Mouse (Mus musculus) neural tube, postnatal 0 days (tissue): Measurements from ENCODE around the gene Kcnj5. TPM values are rescaled to one million over a fixed set of nuclear protein-coding genes. Genes with fewer than 3 reads are reported as not detected.

Source experiments
- polyA plus RNA-seq: library from polyadenylated mRNA; unstranded; fragments of >200 nt; fragmentation: Nextera tagmentation; extraction: Ambion mirVana; gene quantifications from 2 replicates; pipeline ENCODE4 v1.2.1, GENCODE M21; 2015

Kcnj5 gene
- 0.14 and 0.45 TPM in 2 replicates for polyA plus RNA-seq

DNA sequence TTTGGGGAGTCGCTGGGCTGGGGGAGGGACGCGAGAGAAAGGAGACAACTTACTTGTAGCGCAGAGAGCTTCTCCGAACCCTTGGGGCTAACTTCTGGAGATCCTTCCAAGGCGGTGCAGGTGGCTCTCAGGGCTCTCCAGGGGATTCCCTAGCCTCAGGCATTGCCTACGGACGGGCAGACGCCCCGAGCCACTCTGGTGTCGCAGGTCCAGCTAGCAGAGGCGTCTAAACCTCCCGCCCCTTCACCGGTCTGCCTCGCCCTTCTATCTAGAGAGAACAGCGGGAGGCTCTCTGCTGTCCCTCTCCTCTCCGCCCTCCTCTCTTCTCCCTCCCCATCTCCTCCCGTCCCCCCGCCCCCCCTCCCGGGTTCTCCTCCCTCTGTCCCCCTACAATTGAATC, at the start of gene Kcnj5:
Kcnj5 (minus strand) TSS at position 300 of the 400 bp plus-strand sequence.

GRCm38 (mm10) chr9:32372202-32372601, 28.1 kb upstream of the Kcnj5 start, which contains the start of gene Kcnj1:
Gene Kcnj1 (plus strand): TSS chr9:32372493.

Other genes starting within 250 kb of the Kcnj5 start
- gene Arhgap32, start 228.2 kb downstream of the Kcnj5 start, polyA plus RNA-seq, result 11.5 and 12.1 TPM in 2 replicates
- not detected in 2 replicates for gene Kcnj1, start 28.1 kb upstream of the Kcnj5 start, polyA plus RNA-seq
- 6.9 and 7.2 TPM in 2 replicates for gene Fli1, start 198.5 kb upstream of the Kcnj5 start, polyA plus RNA-seq